Mouse (Mus musculus) CH12.LX (cell line): Measurements from ENCODE around the gene Wnt10b. TPM values are rescaled to one million over a fixed set of nuclear protein-coding genes. Genes with fewer than 3 reads are reported as not detected.

Source experiments
- DNase-seq: peaks from one replicate; pipeline ENCODE4 v3.0.0-alpha.2; 2013; ENCODE audit errors: extremely low read depth
- H3K27ac ChIP-seq: 2 replicates; pipeline ENCODE4 v1.5.1; 2012; ENCODE audit warnings: low read depth, mild to moderate bottlenecking, control low read depth, moderate library complexity; ENCODE audit not compliant: insufficient read depth
- H3K27me3 ChIP-seq: replicated peaks from 2 replicates; pipeline ENCODE3; 2012; ENCODE audit warnings: inconsistent platforms
- H3K36me3 ChIP-seq, 2 experiments: replicated peaks in 1 of 2; 2 replicates each; pipeline versions ENCODE3 to v1.6.1; 2012; ENCODE audit warnings: inconsistent platforms in 1 of 2, low read length in 1 of 2, mild to moderate bottlenecking in 1 of 2, mixed read lengths in 1 of 2, moderate library complexity in 1 of 2; ENCODE audit not compliant: control insufficient read depth in 1 of 2, insufficient read depth in 1 of 2
- H3K4me1 ChIP-seq, 2 experiments: 2 replicates each; pipeline ENCODE4 v1.6.1; 2012; ENCODE audit warnings: inconsistent platforms in 1 of 2, moderate library complexity in 1 of 2; ENCODE audit not compliant: insufficient read depth in 2 of 2, control insufficient read depth in 1 of 2
- H3K4me2 ChIP-seq: 2 replicates; pipeline ENCODE4 v1.6.1; 2012; ENCODE audit warnings: low read depth, mild to moderate bottlenecking, control low read depth; ENCODE audit not compliant: poor library complexity, insufficient read depth, severe bottlenecking
- H3K4me3 ChIP-seq, 3 experiments: fragments of 150-350 bp in 1 of 3; sonication (generic) in 1 of 3; replicated peaks in 1 of 3; 2 replicates each; pipeline versions ENCODE3 to v1.5.1; 2011 to 2012; ENCODE audit warnings: low read depth in 2 of 3, low read length in 2 of 3, mild to moderate bottlenecking in 2 of 3, moderate library complexity in 2 of 3, control low read depth in 1 of 3, improper control_type of control experiment in 1 of 3, inconsistent platforms in 1 of 3, mixed read lengths in 1 of 3; ENCODE audit not compliant: poor library complexity in 1 of 3
- H3K79me2 ChIP-seq: replicated peaks from 2 replicates; pipeline ENCODE4 v1.6.1; 2012; ENCODE audit warnings: mild to moderate bottlenecking, moderate library complexity; ENCODE audit not compliant: control insufficient read depth, poor library complexity, insufficient read depth, severe bottlenecking; ENCODE audit errors: extremely low read depth
- H3K9ac ChIP-seq: 2 replicates; pipeline ENCODE4 v1.6.1; 2012; ENCODE audit warnings: low read depth, mild to moderate bottlenecking, control low read depth, moderate library complexity; ENCODE audit not compliant: insufficient read depth
- H3K9me3 ChIP-seq: replicated peaks from 2 replicates; pipeline ENCODE3; 2012; ENCODE audit warnings: low read length, inconsistent platforms, mixed read lengths
- CHD1 ChIP-seq: IDR thresholded peaks from 2 replicates; pipeline ENCODE4 v1.6.1; 2012; ENCODE audit warnings: low read depth, low read length, improper control_type of control experiment, inconsistent platforms
- CTCF ChIP-seq, 2 experiments: IDR thresholded peaks in 1 of 2; conservative IDR thresholded peaks in 1 of 2; 2 replicates each; pipeline ENCODE4 v1.5.1; 2011 to 2012; ENCODE audit warnings: low read depth in 2 of 2, low read length in 2 of 2, improper control_type of control experiment in 1 of 2, inconsistent platforms in 1 of 2, mild to moderate bottlenecking in 1 of 2, moderate library complexity in 1 of 2
- EP300 ChIP-seq: IDR thresholded peaks from 2 replicates; pipeline ENCODE4 v1.6.1; 2011; ENCODE audit warnings: low read length, improper control_type of control experiment
- GABPA ChIP-seq: IDR thresholded peaks from 2 replicates; pipeline ENCODE4 v1.6.1; 2012; ENCODE audit warnings: low read depth, low read length, improper control_type of control experiment, inconsistent platforms; ENCODE audit not compliant: insufficient replicate concordance
- IRF4 ChIP-seq: IDR thresholded peaks from 2 replicates; pipeline ENCODE4 v1.6.1; 2014; ENCODE audit warnings: low read depth, mild to moderate bottlenecking, inconsistent platforms, low read length, improper control_type of control experiment
- JUN ChIP-seq: IDR thresholded peaks from 2 replicates; pipeline ENCODE4 v1.6.1; 2011; ENCODE audit warnings: low read depth, mild to moderate bottlenecking, low read length, improper control_type of control experiment, moderate library complexity; ENCODE audit not compliant: insufficient read depth
- KAT2A ChIP-seq: IDR thresholded peaks from 2 replicates; pipeline ENCODE4 v1.6.1; 2012; ENCODE audit warnings: low read length, improper control_type of control experiment, inconsistent platforms; ENCODE audit not compliant: insufficient replicate concordance
- MAX ChIP-seq: IDR thresholded peaks from 2 replicates; pipeline ENCODE4 v1.6.1; 2011; ENCODE audit warnings: low read length, improper control_type of control experiment
- MAZ ChIP-seq: IDR thresholded peaks from 2 replicates; pipeline ENCODE4 v1.6.1; 2012; ENCODE audit warnings: low read depth, mild to moderate bottlenecking, inconsistent platforms, low read length, improper control_type of control experiment, moderate library complexity
- MEF2A ChIP-seq: IDR thresholded peaks from 2 replicates; pipeline ENCODE4 v1.6.1; 2014; ENCODE audit warnings: low read depth, mild to moderate bottlenecking, inconsistent platforms, low read length, improper control_type of control experiment, borderline replicate concordance
- MXI1 ChIP-seq: IDR thresholded peaks from 2 replicates; pipeline ENCODE4 v1.6.1; 2011; ENCODE audit warnings: mild to moderate bottlenecking, low read depth, low read length, improper control_type of control experiment
- POLR2A ChIP-seq: IDR thresholded peaks from 2 replicates; pipeline ENCODE4 v1.6.1; 2011; ENCODE audit warnings: low read depth, mild to moderate bottlenecking, improper control_type of control experiment, low read length
- RCOR1 ChIP-seq: conservative IDR thresholded peaks from 2 replicates; pipeline ENCODE4 v1.6.1; 2012; ENCODE audit warnings: low read depth, mild to moderate bottlenecking, inconsistent platforms, low read length, improper control_type of control experiment
- SMC3 ChIP-seq: IDR thresholded peaks from 2 replicates; pipeline ENCODE4 v1.6.1; 2011; ENCODE audit warnings: low read depth, low read length, improper control_type of control experiment
- TBP ChIP-seq: conservative IDR thresholded peaks from 2 replicates; pipeline ENCODE4 v1.6.1; 2011; ENCODE audit warnings: low read depth, low read length, improper control_type of control experiment
- USF1 ChIP-seq: IDR thresholded peaks from 2 replicates; pipeline ENCODE4 v1.6.1; 2014; ENCODE audit warnings: low read depth, mild to moderate bottlenecking, inconsistent platforms, low read length, improper control_type of control experiment
- ZC3H11A ChIP-seq: IDR thresholded peaks from 2 replicates; pipeline ENCODE4 v1.6.1; 2012; ENCODE audit warnings: low read depth, mild to moderate bottlenecking, inconsistent platforms, low read length, improper control_type of control experiment
- ZMIZ1 ChIP-seq: IDR thresholded peaks from 2 replicates; pipeline ENCODE4 v1.6.1; 2012; ENCODE audit warnings: low read depth, mild to moderate bottlenecking, inconsistent platforms, low read length, improper control_type of control experiment
- dilution Hi-C: fragments of 300-500 bp; cut with MboI; formaldehyde crosslinking; loops from 2 replicates; pipeline ENCODE4 v1.14.3; 2020; ENCODE audit warnings: low sequenced_read_pairs; ENCODE audit not compliant: extremely low pct_unique_long_range_greater_than_20kb, extremely low pct_ligation_motif_present
- in situ Hi-C: fragments of 300-500 bp; cut with MboI; formaldehyde crosslinking; loops from 3 replicates; pipeline ENCODE4 v1.14.3; 2019; ENCODE audit warnings: low sequenced_read_pairs, low pct_ligation_motif_present, low pct_unique_long_range_greater_than_20kb, mixed read lengths
- polyA plus RNA-seq: library from polyadenylated mRNA; unstranded; fragments of >175 nt; gene quantifications from 2 replicates; pipeline ENCODE4 v1.2.1, GENCODE M21; 2012; ENCODE audit warnings: low read depth; ENCODE audit not compliant: insufficient read length
- total RNA-seq, 2 experiments: library from RNA; depleted of rRNA; stranded (reverse); fragments of 300-350 nt in 1 of 2; fragments of >200 nt in 1 of 2; gene quantifications; 2 replicates each; pipeline ENCODE4 v1.2.3; 2012 to 2014

The Wnt10b gene
- total and polyA plus RNA-seq, 3 experiments = 25.4 to 64.4 (median 56.2) TPM

DNA sequence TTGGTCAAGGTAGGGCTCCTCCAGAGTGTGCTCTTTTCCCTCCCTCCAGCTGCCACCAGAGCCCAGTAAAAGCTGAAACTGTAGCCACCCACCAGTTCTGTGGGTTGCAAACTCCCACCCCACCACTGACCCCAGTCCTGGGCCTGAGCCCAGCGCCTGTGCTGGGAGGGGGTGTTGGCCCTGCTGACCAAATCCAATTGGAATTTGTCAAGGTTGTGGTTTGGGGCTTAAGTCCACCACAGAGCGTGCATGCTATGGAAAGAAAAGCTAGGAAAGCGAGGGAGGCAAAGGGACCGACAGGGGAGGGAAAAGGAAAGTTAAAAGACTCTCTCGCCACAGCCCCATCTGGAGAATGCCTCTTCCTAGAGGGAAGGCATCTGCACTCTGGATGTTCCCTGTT, 9.7 kb downstream of the Wnt10b start:
- H3K4me1 ChIP-seq = peaks cover 0 to 17% of the 10 kb centered on the region in 2 experiments; a peak in 2 of 4 replicates
- H3K36me3 ChIP-seq = peaks cover 9 to 32% of the 10 kb centered on the region in 2 experiments
- no peak overlapping the region for H3K4me2 ChIP-seq
- no peak overlapping the region for H3K27ac ChIP-seq
- dilution Hi-C loops = no loop called here
- in situ Hi-C loops = no loop called here
- no peak overlapping the region for H3K4me3 ChIP-seq
- no peaks in the 10 kb centered on the region for H3K9me3 ChIP-seq
- H3K27me3 ChIP-seq = no peaks in the 10 kb centered on the region
- no peak for TF ChIP-seq IRF4
- TF ChIP-seq MXI1 = no peak
- TF ChIP-seq MEF2A = no peak
- TF ChIP-seq SMC3 = no peak
- no peak for TF ChIP-seq CTCF (conservative IDR thresholded peaks at IDR 0.05 in 1 of 2, IDR thresholded peaks at IDR 0.05 in 1 of 2; ENCODE audit: low read depth in 2 of 2, low read length in 2 of 2)
- no peak for TF ChIP-seq ZMIZ1
- no peak for TF ChIP-seq RCOR1
- no peak for TF ChIP-seq POLR2A
- no peak for TF ChIP-seq USF1
- no peak for TF ChIP-seq ZC3H11A
- no peak for TF ChIP-seq EP300
- no peak for TF ChIP-seq CHD1
- no peak for TF ChIP-seq JUN
- TF ChIP-seq KAT2A = no peak
- H3K79me2 ChIP-seq = no peaks in the 10 kb centered on the region; the same call in 1 of the 2 replicates
- no peak overlapping the region for H3K9ac ChIP-seq
- DNase-seq = no peak

GRCm38 (mm10) chr15:98765929-98766328, 12.0 kb downstream of the Wnt10b start:
- peaks cover 6 to 22% of the 10 kb centered on the region in 2 experiments for H3K4me1 ChIP-seq
- no peaks in the 10 kb centered on the region for H3K9me3 ChIP-seq
- no peak overlapping the region for H3K4me2 ChIP-seq
- peaks cover under 1 to 16% of the 10 kb centered on the region in 2 experiments for H3K36me3 ChIP-seq
- H3K27me3 ChIP-seq = no peaks in the 10 kb centered on the region
- no peak overlapping the region for H3K4me3 ChIP-seq
- dilution Hi-C loops = no loop called here
- DNase-seq = no peak
- peaks cover 19% of the 10 kb centered on the region for H3K79me2 ChIP-seq
- H3K9ac ChIP-seq = no peak overlapping the region
- in situ Hi-C loops = no loop called here
- TF ChIP-seq CTCF (conservative IDR thresholded peaks at IDR 0.05 in 1 of 2, IDR thresholded peaks at IDR 0.05 in 1 of 2; ENCODE audit: low read depth in 2 of 2, low read length in 2 of 2) (no peak), TBP (no peak), MAX (no peak), GABPA (no peak), MAZ (no peak)
- H3K27ac ChIP-seq = no peak overlapping the region
